Mouse (Mus musculus): ENCODE data around the gene Ttyh2. TPM values are rescaled to one million over a fixed set of nuclear protein-coding genes. Genes with fewer than 3 reads are reported as not detected.

Gene Ttyh2
- polyA plus RNA-seq, 1 experiment from 2014 or later: 5.9 TPM

- 77% methylated on average over 8 of the region's 8 CpGs for WGBS (ENCODE audit: insufficient replicate concordance)
- H3K27ac ChIP-seq: no peak overlapping the region
- H3K4me1 ChIP-seq (replicated peaks): peaks cover 5% of the 10 kb centered on the region; the same call in 1 of the 2 replicates
- peaks cover 1% of the 10 kb centered on the region; the same call in 1 of the 2 replicates for H3K9me3 ChIP-seq (replicated peaks)
- H3K4me2 ChIP-seq: no peak overlapping the region
- H3K4me3 ChIP-seq (replicated peaks): no peak overlapping the region
- ATAC-seq (ENCODE audit: low read depth) (no peak), DNase-seq (no peak)
- no peak overlapping the region for H3K9ac ChIP-seq
- no peaks in the 10 kb centered on the region for H3K36me3 ChIP-seq
- peaks cover 43% of the 10 kb centered on the region for H3K27me3 ChIP-seq
Observed at GRCm38 (mm10) chr11:114641136-114641535, 34.1 kb upstream of the Ttyh2 start.

- no peak for DNase-seq
- Histone ChIP-seq H3K9ac (no peak overlapping the region), H3K27me3 (peaks cover 39% of the 10 kb centered on the region)
Observed at GRCm38 (mm10) chr11:114642184-114642583, 33.0 kb upstream of the Ttyh2 start.

GRCm38 (mm10) chr11:114642926-114643325 is 32.3 kb upstream of the Ttyh2 start:
- Histone ChIP-seq H3K9me3 (replicated peaks) (peaks cover 6% of the 10 kb centered on the region; the same call in 1 of the 2 replicates), H3K27me3 (peaks cover 32% of the 10 kb centered on the region), H3K4me2 (no peak overlapping the region), H3K4me1 (replicated peaks) (peaks cover 5% of the 10 kb centered on the region; the same call in 1 of the 2 replicates), H3K36me3 (no peaks in the 10 kb centered on the region), H3K4me3 (replicated peaks) (no peak overlapping the region), H3K9ac (no peak overlapping the region), H3K27ac (no peak overlapping the region)
- DNase-seq: no peak
- WGBS (ENCODE audit: insufficient replicate concordance): 68% methylated on average over 11 of the region's 11 CpGs
- ATAC-seq (ENCODE audit: low read depth): no peak

More at GRCm38 (mm10) chr11:114642184-114642583, 33.0 kb upstream of the Ttyh2 start:
- no peak for ATAC-seq (ENCODE audit: low read depth)
- 47% methylated on average over 12 of the region's 12 CpGs for WGBS (ENCODE audit: insufficient replicate concordance)
- no peak overlapping the region for H3K27ac ChIP-seq
- peaks cover 5% of the 10 kb centered on the region; the same call in 1 of the 2 replicates for H3K4me1 ChIP-seq (replicated peaks)
- H3K4me2 ChIP-seq: no peak overlapping the region
- peaks cover 6% of the 10 kb centered on the region; the same call in 1 of the 2 replicates for H3K9me3 ChIP-seq (replicated peaks)
- H3K36me3 ChIP-seq: no peaks in the 10 kb centered on the region
- no peak overlapping the region for H3K4me3 ChIP-seq (replicated peaks)

- no peak overlapping the region for H3K27ac ChIP-seq
- 27% methylated on average over 2 of the region's 2 CpGs for WGBS (ENCODE audit: insufficient replicate concordance)
Observed at GRCm38 (mm10) chr11:114644122-114644521, 31.1 kb upstream of the Ttyh2 start.

GRCm38 (mm10) chr11:114649510-114649909 is 25.7 kb upstream of the Ttyh2 start:
- no peak for DNase-seq
- peaks cover 8% of the 10 kb centered on the region for H3K27me3 ChIP-seq
- no peak overlapping the region for H3K4me3 ChIP-seq (replicated peaks)
- H3K9ac ChIP-seq: no peak overlapping the region
- H3K4me2 ChIP-seq: no peak overlapping the region
- H3K9me3 ChIP-seq (replicated peaks): peaks cover 6% of the 10 kb centered on the region; the same call in 1 of the 2 replicates
- no peaks in the 10 kb centered on the region for H3K36me3 ChIP-seq
- no peak overlapping the region for H3K27ac ChIP-seq
- ATAC-seq (ENCODE audit: low read depth): no peak
- 50% methylated on average over 4 of the region's 4 CpGs for WGBS (ENCODE audit: insufficient replicate concordance)
- no peaks in the 10 kb centered on the region for H3K4me1 ChIP-seq (replicated peaks)

More at GRCm38 (mm10) chr11:114644122-114644521, 31.1 kb upstream of the Ttyh2 start:
- peaks cover 21% of the 10 kb centered on the region for H3K27me3 ChIP-seq
- ATAC-seq (ENCODE audit: low read depth): no peak
- H3K9ac ChIP-seq: no peak overlapping the region
- H3K4me1 ChIP-seq (replicated peaks): peaks cover 5% of the 10 kb centered on the region; the same call in 1 of the 2 replicates
- DNase-seq: no peak
- no peak overlapping the region for H3K4me3 ChIP-seq (replicated peaks)
- no peaks in the 10 kb centered on the region for H3K36me3 ChIP-seq
- H3K9me3 ChIP-seq (replicated peaks): peaks cover 6% of the 10 kb centered on the region; the same call in 1 of the 2 replicates
- H3K4me2 ChIP-seq: no peak overlapping the region

- ATAC-seq (ENCODE audit: low read depth) (no peak), DNase-seq (no peak)
- no peak overlapping the region for H3K27ac ChIP-seq
- no peaks in the 10 kb centered on the region for H3K9me3 ChIP-seq (replicated peaks)
- H3K27me3 ChIP-seq: peaks cover 8% of the 10 kb centered on the region
- no peak overlapping the region for H3K9ac ChIP-seq
- WGBS (ENCODE audit: insufficient replicate concordance): 9% methylated on average over 16 of the region's 16 CpGs
- H3K4me1 ChIP-seq (replicated peaks): no peaks in the 10 kb centered on the region
- no peak overlapping the region for H3K4me2 ChIP-seq
- H3K36me3 ChIP-seq: no peaks in the 10 kb centered on the region
- H3K4me3 ChIP-seq (replicated peaks): no peak overlapping the region
Observed at GRCm38 (mm10) chr11:114652531-114652930, 22.7 kb upstream of the Ttyh2 start.

GRCm38 (mm10) chr11:114653664-114654063 is 21.6 kb upstream of the Ttyh2 start:
- Histone ChIP-seq H3K9me3 (replicated peaks) (no peaks in the 10 kb centered on the region), H3K9ac (no peak overlapping the region), H3K27ac (no peak overlapping the region), H3K4me1 (replicated peaks) (no peaks in the 10 kb centered on the region), H3K4me2 (no peak overlapping the region), H3K4me3 (replicated peaks) (no peak overlapping the region), H3K36me3 (no peaks in the 10 kb centered on the region), H3K27me3 (peaks cover 8% of the 10 kb centered on the region)
- no peak for ATAC-seq (ENCODE audit: low read depth)
- 16% methylated on average over 6 of the region's 6 CpGs for WGBS (ENCODE audit: insufficient replicate concordance)
- no peak for DNase-seq

GRCm38 (mm10) chr11:114654552-114654951 is 20.7 kb upstream of the Ttyh2 start:
- ATAC-seq (ENCODE audit: low read depth): no peak
- H3K27ac ChIP-seq: no peak overlapping the region
- H3K36me3 ChIP-seq: no peaks in the 10 kb centered on the region
- WGBS (ENCODE audit: insufficient replicate concordance): 34% methylated on average over 5 of the region's 5 CpGs
- no peaks in the 10 kb centered on the region for H3K9me3 ChIP-seq (replicated peaks)
- H3K9ac ChIP-seq: no peak overlapping the region
- no peak overlapping the region for H3K4me2 ChIP-seq
- H3K4me3 ChIP-seq (replicated peaks): no peak overlapping the region
- H3K4me1 ChIP-seq (replicated peaks): no peaks in the 10 kb centered on the region
- peaks cover 8% of the 10 kb centered on the region for H3K27me3 ChIP-seq
- no peak for DNase-seq

- Histone ChIP-seq H3K9ac (no peak overlapping the region), H3K4me2 (no peak overlapping the region), H3K27me3 (peaks cover 8% of the 10 kb centered on the region), H3K36me3 (no peaks in the 10 kb centered on the region), H3K4me3 (replicated peaks) (no peak overlapping the region), H3K4me1 (replicated peaks) (no peaks in the 10 kb centered on the region), H3K9me3 (replicated peaks) (no peaks in the 10 kb centered on the region), H3K27ac (no peak overlapping the region)
- 46% methylated on average over 7 of the region's 7 CpGs for WGBS (ENCODE audit: insufficient replicate concordance)
- no peak for ATAC-seq (ENCODE audit: low read depth)
- no peak for DNase-seq
Observed at GRCm38 (mm10) chr11:114655350-114656008, 19.8 kb upstream of the Ttyh2 start.

- no peak overlapping the region for H3K27ac ChIP-seq
- no peaks in the 10 kb centered on the region for H3K4me1 ChIP-seq (replicated peaks)
- peaks cover 8% of the 10 kb centered on the region for H3K27me3 ChIP-seq
- no peak overlapping the region for H3K4me3 ChIP-seq (replicated peaks)
- DNase-seq (no peak), ATAC-seq (ENCODE audit: low read depth) (no peak)
- no peak overlapping the region for H3K4me2 ChIP-seq
- no peak overlapping the region for H3K9ac ChIP-seq
- H3K36me3 ChIP-seq: no peaks in the 10 kb centered on the region
- WGBS (ENCODE audit: insufficient replicate concordance): 53% methylated on average over 27 of the region's 27 CpGs
- H3K9me3 ChIP-seq (replicated peaks): no peaks in the 10 kb centered on the region
Observed at GRCm38 (mm10) chr11:114656994-114657644, 18.1 kb upstream of the Ttyh2 start.

GRCm38 (mm10) chr11:114657737-114658136 is 17.5 kb upstream of the Ttyh2 start:
- ATAC-seq (ENCODE audit: low read depth) (no peak), DNase-seq (no peak)
- Histone ChIP-seq H3K9ac (no peak overlapping the region), H3K36me3 (no peaks in the 10 kb centered on the region), H3K4me1 (replicated peaks) (no peaks in the 10 kb centered on the region), H3K4me3 (replicated peaks) (no peak overlapping the region), H3K4me2 (no peak overlapping the region), H3K9me3 (replicated peaks) (no peaks in the 10 kb centered on the region), H3K27ac (no peak overlapping the region), H3K27me3 (peaks cover 3% of the 10 kb centered on the region)
- WGBS (ENCODE audit: insufficient replicate concordance): 22% methylated on average over 7 of the region's 7 CpGs

Data from liver, embryonic 13.5 days (tissue).